Mouse (Mus musculus) megakaryocyte, embryonic 14.5 days (primary cell): ENCODE measurements around the gene Ogn. TPM values are rescaled to one million over a fixed set of nuclear protein-coding genes. Genes with fewer than 3 reads are reported as not detected.

ENCODE experiments used
- H3K27me3 ChIP-seq: replicated peaks from 2 replicates; pipeline ENCODE3; 2012; ENCODE audit warnings: inconsistent platforms
- H3K36me3 ChIP-seq: replicated peaks from 2 replicates; pipeline ENCODE3; 2012; ENCODE audit warnings: low read length, inconsistent platforms, mixed read lengths
- H3K4me1 ChIP-seq: 2 replicates; pipeline ENCODE4 v1.6.1; 2012; ENCODE audit warnings: inconsistent platforms
- H3K4me3 ChIP-seq: replicated peaks from 2 replicates; pipeline ENCODE3; 2012; ENCODE audit warnings: moderate library complexity, mild to moderate bottlenecking, inconsistent platforms
- H3K9me3 ChIP-seq: 2 replicates; pipeline ENCODE4 v1.6.1; 2012; ENCODE audit warnings: inconsistent platforms
- FLI1 ChIP-seq: IDR thresholded peaks from 2 replicates; pipeline ENCODE4 v1.6.1; 2012; ENCODE audit warnings: low read length, inconsistent platforms, mixed read lengths
- GATA1 ChIP-seq: IDR thresholded peaks from 3 replicates; pipeline ENCODE4 v1.6.1; 2012; ENCODE audit warnings: mixed read lengths, low read length, inconsistent platforms, borderline replicate concordance
- polyA plus RNA-seq: library from polyadenylated mRNA; stranded (reverse); fragments of >175 nt; gene quantifications from 2 replicates; pipeline ENCODE4 v1.2.3, GENCODE M21; 2012; ENCODE audit warnings: low replicate concordance; ENCODE audit not compliant: insufficient read depth

Ogn gene
- polyA plus RNA-seq, 1 experiment, result not detected

GRCm38 (mm10) chr13:49642650-49643049 lies 34.8 kb downstream of the Ogn start:
- Histone ChIP-seq H3K4me1 (peaks cover 54% of the 10 kb centered on the region), H3K36me3 (peaks cover 19% of the 10 kb centered on the region)
- no peak for TF ChIP-seq GATA1
- TF ChIP-seq FLI1, result no peak

GRCm38 (mm10) chr13:49643669-49644362 lies 36.0 kb downstream of the Ogn start:
- H3K4me1 ChIP-seq, result peaks cover 46% of the 10 kb centered on the region
- peaks cover 12% of the 10 kb centered on the region for H3K36me3 ChIP-seq
- no peak overlapping the region for H3K4me3 ChIP-seq
- H3K27me3 ChIP-seq, result no peaks in the 10 kb centered on the region
- TF ChIP-seq GATA1 (no peak), FLI1 (no peak)
- H3K9me3 ChIP-seq, result no peaks in the 10 kb centered on the region

More at GRCm38 (mm10) chr13:49642650-49643049, 34.8 kb downstream of the Ogn start:
- Histone ChIP-seq H3K9me3 (no peaks in the 10 kb centered on the region), H3K27me3 (no peaks in the 10 kb centered on the region), H3K4me3 (no peak overlapping the region)

GRCm38 (mm10) chr13:49644731-49645529 lies 37.1 kb downstream of the Ogn start:
- H3K4me3 ChIP-seq, result no peak overlapping the region
- H3K9me3 ChIP-seq, result no peaks in the 10 kb centered on the region
- peaks cover 41% of the 10 kb centered on the region for H3K4me1 ChIP-seq
- no peaks in the 10 kb centered on the region for H3K27me3 ChIP-seq
- TF ChIP-seq GATA1 (no peak), FLI1 (no peak)
- H3K36me3 ChIP-seq, result peaks cover 5% of the 10 kb centered on the region

GRCm38 (mm10) chr13:49646019-49646418 lies 38.2 kb downstream of the Ogn start:
- TF ChIP-seq GATA1, result no peak
- no peak for TF ChIP-seq FLI1
- no peak overlapping the region for H3K4me3 ChIP-seq
- H3K36me3 ChIP-seq, result peaks cover 3% of the 10 kb centered on the region
- no peaks in the 10 kb centered on the region for H3K9me3 ChIP-seq
- peaks cover 45% of the 10 kb centered on the region for H3K4me1 ChIP-seq
- no peaks in the 10 kb centered on the region for H3K27me3 ChIP-seq

GRCm38 (mm10) chr13:49651136-49651535 lies 43.3 kb downstream of the Ogn start:
- H3K9me3 ChIP-seq, result no peaks in the 10 kb centered on the region
- H3K4me3 ChIP-seq, result peak overlapping the region; percentile 81
- H3K27me3 ChIP-seq, result no peaks in the 10 kb centered on the region
- H3K36me3 ChIP-seq, result peaks cover 11% of the 10 kb centered on the region
- peaks cover 30% of the 10 kb centered on the region for H3K4me1 ChIP-seq
- TF ChIP-seq GATA1 (no peak), FLI1 (no peak)

- Histone ChIP-seq H3K36me3 (peaks cover 18% of the 10 kb centered on the region), H3K27me3 (no peaks in the 10 kb centered on the region), H3K4me3 (peak overlapping the region; percentile 91), H3K4me1 (peaks cover 29% of the 10 kb centered on the region), H3K9me3 (no peaks in the 10 kb centered on the region)
- no peak for TF ChIP-seq FLI1
- TF ChIP-seq GATA1, result no peak
Measured at GRCm38 (mm10) chr13:49651781-49652351, 44.0 kb downstream of the Ogn start.

- Histone ChIP-seq H3K9me3 (no peaks in the 10 kb centered on the region), H3K4me1 (peaks cover 32% of the 10 kb centered on the region)
- TF ChIP-seq FLI1, result peak; percentile 40; the same call in 1 of the 2 replicates
- no peak for TF ChIP-seq GATA1
Measured at GRCm38 (mm10) chr13:49652481-49653179, 44.8 kb downstream of the Ogn start, which contains the start of the genes Cenpp and Nol8. Gene Cenpp, minus strand, starts transcription at chr13:49652785. Gene Nol8, plus strand, starts transcription at chr13:49653078.

GRCm38 (mm10) chr13:49653180-49653541 lies 45.3 kb downstream of the Ogn start:
- Histone ChIP-seq H3K4me1 (peaks cover 32% of the 10 kb centered on the region), H3K36me3 (peaks cover 30% of the 10 kb centered on the region), H3K4me3 (peak overlapping the region; percentile 91), H3K27me3 (no peaks in the 10 kb centered on the region), H3K9me3 (no peaks in the 10 kb centered on the region)
- TF ChIP-seq GATA1 (no peak), FLI1 (no peak)

More at GRCm38 (mm10) chr13:49652481-49653179, 44.8 kb downstream of the Ogn start, which contains the start of the genes Cenpp and Nol8:
- H3K4me3 ChIP-seq, result peak within 1 kb of the TSS; percentile 91
- no peaks in the 10 kb centered on the region for H3K27me3 ChIP-seq
- H3K36me3 ChIP-seq, result peaks cover 26% of the 10 kb centered on the region

Other genes starting within 250 kb of the Ogn start
- 1.4 TPM in 1 of 2 replicates, not detected in the other for gene Ippk, start 186.8 kb upstream of the Ogn start, polyA plus RNA-seq
- gene Tes3-ps, start 114.7 kb upstream of the Ogn start, polyA plus RNA-seq, result not detected in 2 replicates
- not detected in 2 replicates for gene Ecm2, start 103.2 kb upstream of the Ogn start, polyA plus RNA-seq
- gene Aspn, start 63.6 kb upstream of the Ogn start, polyA plus RNA-seq, result not detected in 2 replicates
- not detected in 2 replicates for gene Omd, start 25.6 kb upstream of the Ogn start, polyA plus RNA-seq
- 1.8 TPM in 1 of 2 replicates, not detected in the other for gene Cenpp, start 44.7 kb downstream of the Ogn start, polyA plus RNA-seq
- gene Nol8, start 45.0 kb downstream of the Ogn start, polyA plus RNA-seq, result 0.41 and 1.3 TPM in 2 replicates
- gene Iars, start 74.1 kb downstream of the Ogn start, polyA plus RNA-seq, result 15.1 and 23.6 TPM in 2 replicates
- not detected in 2 replicates for gene Gm30302, start 191.0 kb downstream of the Ogn start, polyA plus RNA-seq